Mouse (Mus musculus) CH12.LX (cell line): ENCODE measurements around the gene Cacna2d1. TPM values are rescaled to one million over a fixed set of nuclear protein-coding genes. Genes with fewer than 3 reads are reported as not detected.

Source experiments
- DNase-seq: peaks from one replicate; pipeline ENCODE4 v3.0.0-alpha.2; 2013; ENCODE audit errors: extremely low read depth
- H3K27ac ChIP-seq: 2 replicates; pipeline ENCODE4 v1.5.1; 2012; ENCODE audit warnings: low read depth, mild to moderate bottlenecking, control low read depth, moderate library complexity; ENCODE audit not compliant: insufficient read depth
- H3K27me3 ChIP-seq: replicated peaks from 2 replicates; pipeline ENCODE3; 2012; ENCODE audit warnings: inconsistent platforms
- H3K36me3 ChIP-seq, 2 experiments: replicated peaks in 1 of 2; 2 replicates each; pipeline versions ENCODE3 to v1.6.1; 2012; ENCODE audit warnings: inconsistent platforms in 1 of 2, low read length in 1 of 2, mild to moderate bottlenecking in 1 of 2, mixed read lengths in 1 of 2, moderate library complexity in 1 of 2; ENCODE audit not compliant: control insufficient read depth in 1 of 2, insufficient read depth in 1 of 2
- H3K4me1 ChIP-seq, 2 experiments: 2 replicates each; pipeline ENCODE4 v1.6.1; 2012; ENCODE audit warnings: inconsistent platforms in 1 of 2, moderate library complexity in 1 of 2; ENCODE audit not compliant: insufficient read depth in 2 of 2, control insufficient read depth in 1 of 2
- H3K4me2 ChIP-seq: 2 replicates; pipeline ENCODE4 v1.6.1; 2012; ENCODE audit warnings: low read depth, mild to moderate bottlenecking, control low read depth; ENCODE audit not compliant: poor library complexity, insufficient read depth, severe bottlenecking
- H3K4me3 ChIP-seq, 3 experiments: fragments of 150-350 bp in 1 of 3; sonication (generic) in 1 of 3; replicated peaks in 1 of 3; 2 replicates each; pipeline versions ENCODE3 to v1.5.1; 2011 to 2012; ENCODE audit warnings: low read depth in 2 of 3, low read length in 2 of 3, mild to moderate bottlenecking in 2 of 3, moderate library complexity in 2 of 3, control low read depth in 1 of 3, improper control_type of control experiment in 1 of 3, inconsistent platforms in 1 of 3, mixed read lengths in 1 of 3; ENCODE audit not compliant: poor library complexity in 1 of 3
- H3K79me2 ChIP-seq: replicated peaks from 2 replicates; pipeline ENCODE4 v1.6.1; 2012; ENCODE audit warnings: mild to moderate bottlenecking, moderate library complexity; ENCODE audit not compliant: control insufficient read depth, poor library complexity, insufficient read depth, severe bottlenecking; ENCODE audit errors: extremely low read depth
- H3K9ac ChIP-seq: 2 replicates; pipeline ENCODE4 v1.6.1; 2012; ENCODE audit warnings: low read depth, mild to moderate bottlenecking, control low read depth, moderate library complexity; ENCODE audit not compliant: insufficient read depth
- H3K9me3 ChIP-seq: replicated peaks from 2 replicates; pipeline ENCODE3; 2012; ENCODE audit warnings: low read length, inconsistent platforms, mixed read lengths
- CHD2 ChIP-seq: IDR thresholded peaks from 2 replicates; pipeline ENCODE4 v1.6.1; 2011; ENCODE audit warnings: low read length, improper control_type of control experiment
- E2F4 ChIP-seq: IDR thresholded peaks from 2 replicates; pipeline ENCODE4 v1.6.1; 2011; ENCODE audit warnings: low read depth, low read length, improper control_type of control experiment; ENCODE audit not compliant: insufficient replicate concordance
- ELF1 ChIP-seq: IDR thresholded peaks from 2 replicates; pipeline ENCODE4 v1.6.1; 2014; ENCODE audit warnings: low read depth, mild to moderate bottlenecking, inconsistent platforms, low read length, improper control_type of control experiment
- EP300 ChIP-seq: IDR thresholded peaks from 2 replicates; pipeline ENCODE4 v1.6.1; 2011; ENCODE audit warnings: low read length, improper control_type of control experiment
- GABPA ChIP-seq: IDR thresholded peaks from 2 replicates; pipeline ENCODE4 v1.6.1; 2012; ENCODE audit warnings: low read depth, low read length, improper control_type of control experiment, inconsistent platforms; ENCODE audit not compliant: insufficient replicate concordance
- IRF4 ChIP-seq: IDR thresholded peaks from 2 replicates; pipeline ENCODE4 v1.6.1; 2014; ENCODE audit warnings: low read depth, mild to moderate bottlenecking, inconsistent platforms, low read length, improper control_type of control experiment
- JUN ChIP-seq: IDR thresholded peaks from 2 replicates; pipeline ENCODE4 v1.6.1; 2011; ENCODE audit warnings: low read depth, mild to moderate bottlenecking, low read length, improper control_type of control experiment, moderate library complexity; ENCODE audit not compliant: insufficient read depth
- KAT2A ChIP-seq: IDR thresholded peaks from 2 replicates; pipeline ENCODE4 v1.6.1; 2012; ENCODE audit warnings: low read length, improper control_type of control experiment, inconsistent platforms; ENCODE audit not compliant: insufficient replicate concordance
- MAFK ChIP-seq: IDR thresholded peaks from 2 replicates; pipeline ENCODE4 v1.6.1; 2011; ENCODE audit warnings: low read length, improper control_type of control experiment; ENCODE audit not compliant: insufficient replicate concordance
- MAX ChIP-seq: IDR thresholded peaks from 2 replicates; pipeline ENCODE4 v1.6.1; 2011; ENCODE audit warnings: low read length, improper control_type of control experiment
- MXI1 ChIP-seq: IDR thresholded peaks from 2 replicates; pipeline ENCODE4 v1.6.1; 2011; ENCODE audit warnings: mild to moderate bottlenecking, low read depth, low read length, improper control_type of control experiment
- MYC ChIP-seq: IDR thresholded peaks from 2 replicates; pipeline ENCODE4 v1.6.1; 2011; ENCODE audit warnings: low read depth, mild to moderate bottlenecking, improper control_type of control experiment, low read length
- NELFE ChIP-seq: IDR thresholded peaks from 2 replicates; pipeline ENCODE4 v1.6.1; 2011; ENCODE audit warnings: low read depth, low read length, improper control_type of control experiment
- NRF1 ChIP-seq: IDR thresholded peaks from 2 replicates; pipeline ENCODE4 v1.6.1; 2014; ENCODE audit warnings: low read depth, mild to moderate bottlenecking, inconsistent platforms, low read length, improper control_type of control experiment, moderate library complexity
- POLR2AphosphoS2 ChIP-seq: IDR thresholded peaks from 2 replicates; pipeline ENCODE4 v1.6.1; 2011; ENCODE audit warnings: low read depth, low read length, improper control_type of control experiment
- SIN3A ChIP-seq: IDR thresholded peaks from 2 replicates; pipeline ENCODE4 v1.6.1; 2012; ENCODE audit warnings: low read length, improper control_type of control experiment, inconsistent platforms
- TCF12 ChIP-seq: IDR thresholded peaks from 2 replicates; pipeline ENCODE4 v1.6.1; 2014; ENCODE audit warnings: low read depth, mild to moderate bottlenecking, inconsistent platforms, low read length, improper control_type of control experiment
- UBTF ChIP-seq: IDR thresholded peaks from 2 replicates; pipeline ENCODE4 v1.6.1; 2012; ENCODE audit warnings: low read depth, mild to moderate bottlenecking, inconsistent platforms, low read length, improper control_type of control experiment, moderate library complexity
- USF1 ChIP-seq: IDR thresholded peaks from 2 replicates; pipeline ENCODE4 v1.6.1; 2014; ENCODE audit warnings: low read depth, mild to moderate bottlenecking, inconsistent platforms, low read length, improper control_type of control experiment
- USF2 ChIP-seq: conservative IDR thresholded peaks from 2 replicates; pipeline ENCODE4 v1.6.1; 2011; ENCODE audit warnings: low read depth, low read length, improper control_type of control experiment
- ZNF384 ChIP-seq: IDR thresholded peaks from 2 replicates; pipeline ENCODE4 v1.6.1; 2012; ENCODE audit warnings: low read depth, low read length, improper control_type of control experiment, inconsistent platforms
- dilution Hi-C: fragments of 300-500 bp; cut with MboI; formaldehyde crosslinking; loops from 2 replicates; pipeline ENCODE4 v1.14.3; 2020; ENCODE audit warnings: low sequenced_read_pairs; ENCODE audit not compliant: extremely low pct_unique_long_range_greater_than_20kb, extremely low pct_ligation_motif_present
- in situ Hi-C: fragments of 300-500 bp; cut with MboI; formaldehyde crosslinking; loops from 3 replicates; pipeline ENCODE4 v1.14.3; 2019; ENCODE audit warnings: low sequenced_read_pairs, low pct_ligation_motif_present, low pct_unique_long_range_greater_than_20kb, mixed read lengths
- polyA plus RNA-seq: library from polyadenylated mRNA; unstranded; fragments of >175 nt; gene quantifications from 2 replicates; pipeline ENCODE4 v1.2.1, GENCODE M21; 2012; ENCODE audit warnings: low read depth; ENCODE audit not compliant: insufficient read length
- total RNA-seq, 2 experiments: library from RNA; depleted of rRNA; stranded (reverse); fragments of 300-350 nt in 1 of 2; fragments of >200 nt in 1 of 2; gene quantifications; 2 replicates each; pipeline ENCODE4 v1.2.3; 2012 to 2014

Gene Cacna2d1
- total and polyA plus RNA-seq, 3 experiments, result 0.13 to 1.3 (median 0.28) TPM

DNA sequence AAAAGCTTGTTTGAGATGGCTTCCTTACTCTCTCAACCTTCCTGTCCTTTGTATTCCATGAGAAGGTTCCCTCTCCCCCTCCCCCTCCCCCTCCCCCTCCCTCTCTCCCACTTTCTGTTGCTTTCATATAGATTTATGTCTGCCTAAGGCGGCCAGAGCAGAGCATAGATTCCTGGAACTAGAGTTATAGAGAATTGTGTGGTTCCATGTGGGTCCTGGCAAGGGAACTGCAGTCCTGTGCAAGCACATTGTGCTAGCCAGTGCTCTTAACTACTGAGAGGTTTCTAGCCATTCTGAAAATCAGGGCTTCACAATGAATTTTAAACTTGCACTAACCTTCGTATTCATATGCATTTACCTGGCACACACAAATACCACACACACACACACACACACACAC is 202.3 kb downstream of the Cacna2d1 start:
- in situ Hi-C loops (no loop called here), dilution Hi-C loops (no loop called here)
- no peak for TF ChIP-seq ZNF384
- TF ChIP-seq CHD2, result no peak
- TF ChIP-seq EP300, result no peak
- no peak for TF ChIP-seq KAT2A
- TF ChIP-seq NRF1, result no peak
- TF ChIP-seq E2F4, result no peak
- TF ChIP-seq ELF1, result no peak
- no peak for TF ChIP-seq MYC
- no peak for TF ChIP-seq SIN3A
- no peak for TF ChIP-seq NELFE
- Histone ChIP-seq H3K27ac (no peak overlapping the region), H3K4me3 (no peak overlapping the region), H3K4me1 (no peaks in the 10 kb centered on the region), H3K4me2 (no peak overlapping the region), H3K79me2 (no peaks in the 10 kb centered on the region), H3K36me3 (no peaks in the 10 kb centered on the region), H3K9me3 (no peaks in the 10 kb centered on the region), H3K27me3 (no peaks in the 10 kb centered on the region), H3K9ac (no peak overlapping the region)
- DNase-seq, result no peak

DNA sequence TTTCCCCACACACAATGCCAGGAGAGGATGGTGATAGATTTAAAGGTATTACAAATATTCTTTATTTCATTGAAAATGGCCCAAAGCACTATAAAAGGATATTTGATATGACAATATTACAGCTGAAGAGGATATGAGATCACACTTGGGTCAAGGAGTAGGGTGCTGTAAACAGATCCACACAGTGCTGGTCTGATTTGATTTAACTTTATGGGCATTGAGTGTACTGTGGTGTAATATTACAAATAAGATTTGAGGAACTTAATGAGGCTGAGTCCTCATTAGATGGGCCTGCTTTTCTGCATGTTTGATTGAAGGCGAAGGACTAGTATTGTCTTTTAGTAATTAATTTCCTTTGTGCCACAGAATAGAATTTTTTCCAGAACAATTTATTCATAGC is 212.1 kb downstream of the Cacna2d1 start:
- in situ Hi-C loops (no loop called here), dilution Hi-C loops (no loop called here)
- no peak overlapping the region for H3K4me3 ChIP-seq
- H3K9me3 ChIP-seq, result no peaks in the 10 kb centered on the region
- H3K9ac ChIP-seq, result no peak overlapping the region
- H3K27ac ChIP-seq, result no peak overlapping the region
- no peaks in the 10 kb centered on the region for H3K4me1 ChIP-seq
- no peaks in the 10 kb centered on the region for H3K79me2 ChIP-seq
- H3K4me2 ChIP-seq, result no peak overlapping the region
- no peak for DNase-seq
- H3K36me3 ChIP-seq, result no peaks in the 10 kb centered on the region
- TF ChIP-seq USF2 (no peak), MAX (no peak), IRF4 (no peak), UBTF (no peak), GABPA (no peak), JUN (no peak), SIN3A (no peak), USF1 (no peak), CHD2 (no peak), KAT2A (no peak), POLR2AphosphoS2 (no peak), MAFK (no peak), MYC (no peak), TCF12 (no peak), NRF1 (no peak), MXI1 (no peak), E2F4 (no peak)
- no peaks in the 10 kb centered on the region for H3K27me3 ChIP-seq
